Mouse (Mus musculus) heart, embryonic 12.5 days (tissue): ENCODE measurements around the gene Rbm45. TPM values are rescaled to one million over a fixed set of nuclear protein-coding genes. Genes with fewer than 3 reads are reported as not detected.

Experiments
- ATAC-seq: fragments of 200-750 bp; cut with Nextera tagmentation; 2 replicates; pipeline ENCODE4 v1.8.0; 2017; ENCODE audit warnings: moderate TSS enrichment, moderate library complexity; ENCODE audit not compliant: insufficient number of reproducible peaks, low FRiP score
- H3K27ac ChIP-seq: fragments of 300-500 bp; sonication (generic); 2 replicates; pipeline ENCODE4 v1.5.1; 2016; ENCODE audit warnings: mild to moderate bottlenecking, moderate library complexity; ENCODE audit not compliant: poor library complexity, severe bottlenecking
- H3K27me3 ChIP-seq: fragments of 300-500 bp; sonication (generic); replicated peaks from 2 replicates; pipeline ENCODE4 v1.6.1; 2016; ENCODE audit warnings: mild to moderate bottlenecking, moderate library complexity
- H3K36me3 ChIP-seq: fragments of 300-500 bp; sonication (generic); 2 replicates; pipeline ENCODE4 v1.6.1; 2016; ENCODE audit warnings: mild to moderate bottlenecking, moderate library complexity
- H3K4me1 ChIP-seq: fragments of 300-500 bp; sonication (generic); replicated peaks from 2 replicates; pipeline ENCODE4 v1.6.1; 2016; ENCODE audit warnings: mild to moderate bottlenecking
- H3K4me2 ChIP-seq: fragments of 300-500 bp; sonication (generic); 2 replicates; pipeline ENCODE4 v1.6.1; 2016; ENCODE audit warnings: mild to moderate bottlenecking, moderate library complexity
- H3K4me3 ChIP-seq: fragments of 300-500 bp; sonication (generic); 2 replicates; pipeline ENCODE4 v1.5.1; 2016; ENCODE audit warnings: mild to moderate bottlenecking
- H3K9ac ChIP-seq: fragments of 300-500 bp; sonication (generic); 2 replicates; pipeline ENCODE4 v1.6.1; 2016; ENCODE audit warnings: mild to moderate bottlenecking, moderate library complexity
- H3K9me3 ChIP-seq: fragments of 300-500 bp; sonication (generic); replicated peaks from 2 replicates; pipeline ENCODE4 v1.6.1; 2016; ENCODE audit warnings: mild to moderate bottlenecking, moderate library complexity
- WGBS: fragments of 180-500 bp; shearing (Covaris S2); methylation state at CpG from one replicate; pipeline ENCODE4 v1.1.7; 2016; 5-methylcytosine and 5-hydroxymethylcytosine counted together
- polyA plus RNA-seq: library from polyadenylated mRNA; unstranded; fragments of >200 nt; fragmentation: Nextera tagmentation; extraction: Ambion mirVana; gene quantifications from 2 replicates; pipeline ENCODE4 v1.2.1, GENCODE M21; 2016

The Rbm45 gene
- 14.2 and 14.9 TPM in 2 replicates for polyA plus RNA-seq

GRCm38 (mm10) chr2:76369821-76370655, at the start of gene Rbm45:
Gene Rbm45 (plus strand): TSS chr2:76369984.
- Histone ChIP-seq H3K4me2 (peak within 1 kb of the TSS; percentile 93), H3K27me3 (no peaks in the 10 kb centered on the region), H3K27ac (peak within 1 kb of the TSS; percentile 46), H3K9me3 (no peaks in the 10 kb centered on the region), H3K4me1 (peaks cover 11% of the 10 kb centered on the region), H3K36me3 (peaks cover 20% of the 10 kb centered on the region), H3K4me3 (peak within 1 kb of the TSS; percentile 90), H3K9ac (peak within 1 kb of the TSS; percentile 87)
- ATAC-seq: peak; percentile 85
- under 1% methylated on average over 61 of the region's 61 CpGs for WGBS

- Histone ChIP-seq H3K27ac (no peak overlapping the region), H3K4me1 (no peaks in the 10 kb centered on the region), H3K9me3 (no peaks in the 10 kb centered on the region), H3K36me3 (no peaks in the 10 kb centered on the region), H3K4me3 (no peak overlapping the region), H3K4me2 (no peak overlapping the region), H3K9ac (no peak overlapping the region), H3K27me3 (no peaks in the 10 kb centered on the region)
- 67% methylated on average over 6 of the region's 6 CpGs for WGBS
- no peak for ATAC-seq
These were observed 49.4 kb upstream of the Rbm45 start for GRCm38 (mm10) chr2:76320336-76320735.

- H3K4me2 ChIP-seq: no peak overlapping the region
- no peak overlapping the region for H3K27ac ChIP-seq
- no peaks in the 10 kb centered on the region for H3K4me1 ChIP-seq
- H3K36me3 ChIP-seq: no peaks in the 10 kb centered on the region
- no peak overlapping the region for H3K4me3 ChIP-seq
- H3K9ac ChIP-seq: no peak overlapping the region
- no peak for ATAC-seq
- 81% methylated on average over 21 of the region's 21 CpGs for WGBS
- H3K27me3 ChIP-seq: no peaks in the 10 kb centered on the region
- H3K9me3 ChIP-seq: no peaks in the 10 kb centered on the region
These were observed 46.5 kb upstream of the Rbm45 start for GRCm38 (mm10) chr2:76323185-76323875.

GRCm38 (mm10) chr2:76324463-76324862, 45.3 kb upstream of the Rbm45 start:
- Histone ChIP-seq H3K4me1 (no peaks in the 10 kb centered on the region), H3K9ac (no peak overlapping the region), H3K27ac (no peak overlapping the region), H3K27me3 (no peaks in the 10 kb centered on the region), H3K4me3 (no peak overlapping the region), H3K36me3 (no peaks in the 10 kb centered on the region), H3K9me3 (no peaks in the 10 kb centered on the region), H3K4me2 (no peak overlapping the region)
- 82% methylated on average over 5 of the region's 5 CpGs for WGBS
- no peak for ATAC-seq

- no peaks in the 10 kb centered on the region for H3K36me3 ChIP-seq
- no peak overlapping the region for H3K9ac ChIP-seq
- H3K27ac ChIP-seq: no peak overlapping the region
- 79% methylated on average over 3 of the region's 3 CpGs for WGBS
- H3K4me3 ChIP-seq: no peak overlapping the region
- no peaks in the 10 kb centered on the region for H3K9me3 ChIP-seq
- no peaks in the 10 kb centered on the region for H3K4me1 ChIP-seq
- H3K27me3 ChIP-seq: no peaks in the 10 kb centered on the region
- no peak for ATAC-seq
- H3K4me2 ChIP-seq: no peak overlapping the region
These were observed 43.6 kb upstream of the Rbm45 start for GRCm38 (mm10) chr2:76326161-76326560.

- 80% methylated on average over 5 of the region's 5 CpGs for WGBS
- H3K27me3 ChIP-seq: no peaks in the 10 kb centered on the region
- no peak overlapping the region for H3K4me2 ChIP-seq
- H3K4me3 ChIP-seq: no peak overlapping the region
- 0 out of 2 replicates have a peak, but pooled peaks cover 2% of the 10 kb centered on the region for H3K4me1 ChIP-seq
- no peak overlapping the region for H3K9ac ChIP-seq
- no peaks in the 10 kb centered on the region for H3K36me3 ChIP-seq
- no peaks in the 10 kb centered on the region for H3K9me3 ChIP-seq
- ATAC-seq: no peak
- no peak overlapping the region for H3K27ac ChIP-seq
These were observed 39.7 kb upstream of the Rbm45 start for GRCm38 (mm10) chr2:76330081-76330480.

DNA sequence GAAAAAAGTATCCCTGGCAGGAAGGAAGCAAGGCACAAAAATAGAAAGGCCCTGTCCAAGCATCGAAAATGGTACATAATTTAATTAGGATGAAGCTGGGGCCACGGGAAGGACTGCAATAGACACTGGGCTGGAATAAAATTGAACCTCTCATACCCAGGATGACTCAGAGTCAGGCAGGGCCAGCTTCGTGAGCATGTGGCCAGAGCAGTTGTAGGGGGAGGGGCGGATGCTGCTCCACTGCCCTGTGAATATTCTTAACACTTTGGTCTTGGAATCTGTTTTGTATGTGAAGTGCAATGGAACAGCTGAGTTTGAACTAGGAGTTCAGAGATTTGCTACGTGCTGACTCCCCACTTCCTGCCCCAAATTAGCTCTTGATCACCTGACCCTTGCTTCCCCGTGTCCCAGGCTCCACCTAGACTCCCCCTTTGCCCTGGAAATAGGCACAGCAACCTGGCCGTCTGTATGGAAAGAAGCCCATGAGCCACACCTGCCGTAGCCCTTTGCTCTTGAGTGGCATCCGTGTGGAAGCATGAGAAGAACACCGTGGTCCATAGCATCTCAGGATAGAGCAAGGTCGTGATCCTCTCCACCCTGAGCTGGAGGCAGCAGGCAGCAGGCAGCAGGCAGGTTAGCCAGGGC, 37.5 kb upstream of the Rbm45 start:
- Histone ChIP-seq H3K36me3 (no peaks in the 10 kb centered on the region), H3K27me3 (peaks cover 7% of the 10 kb centered on the region; the same call in 1 of the 2 replicates), H3K4me3 (no peak overlapping the region), H3K9ac (no peak overlapping the region), H3K4me2 (no peak overlapping the region), H3K9me3 (no peaks in the 10 kb centered on the region), H3K27ac (no peak overlapping the region), H3K4me1 (0 out of 2 replicates have a peak, but pooled peaks cover 2% of the 10 kb centered on the region)
- no peak for ATAC-seq
- 57% methylated on average over 11 of the region's 11 CpGs for WGBS

DNA sequence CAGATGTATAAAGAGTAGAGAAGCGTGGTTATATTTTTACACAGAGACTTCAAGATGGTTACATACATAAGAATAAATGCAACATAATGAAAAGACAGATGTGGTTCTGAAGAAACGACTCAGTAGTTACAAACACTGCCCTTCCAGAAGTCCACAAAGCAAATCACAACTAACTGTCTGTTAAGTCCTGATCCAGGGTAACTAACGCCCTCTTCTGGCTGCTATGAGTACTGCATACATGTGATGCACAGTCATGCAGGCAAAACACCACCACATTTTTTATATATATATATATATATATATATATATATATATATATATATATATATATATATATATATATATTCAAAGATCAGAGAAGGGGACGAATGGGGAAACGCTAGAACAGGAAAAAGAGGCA, 35.2 kb upstream of the Rbm45 start:
- no peak overlapping the region for H3K4me3 ChIP-seq
- WGBS: 79% methylated on average over 5 of the region's 5 CpGs
- no peak for ATAC-seq
- H3K27ac ChIP-seq: no peak overlapping the region
- H3K27me3 ChIP-seq: peaks cover 28% of the 10 kb centered on the region
- H3K36me3 ChIP-seq: no peaks in the 10 kb centered on the region
- no peak overlapping the region for H3K9ac ChIP-seq
- peaks cover 11% of the 10 kb centered on the region for H3K4me1 ChIP-seq
- H3K9me3 ChIP-seq: no peaks in the 10 kb centered on the region
- H3K4me2 ChIP-seq: no peak overlapping the region

GRCm38 (mm10) chr2:76338215-76339156, 31.3 kb upstream of the Rbm45 start, which contains the start of gene Pde11a:
Gene Pde11a (minus strand): TSS chr2:76338774.
- peaks cover 9% of the 10 kb centered on the region for H3K4me1 ChIP-seq
- 14% methylated on average over 38 of the region's 41 CpGs for WGBS

DNA sequence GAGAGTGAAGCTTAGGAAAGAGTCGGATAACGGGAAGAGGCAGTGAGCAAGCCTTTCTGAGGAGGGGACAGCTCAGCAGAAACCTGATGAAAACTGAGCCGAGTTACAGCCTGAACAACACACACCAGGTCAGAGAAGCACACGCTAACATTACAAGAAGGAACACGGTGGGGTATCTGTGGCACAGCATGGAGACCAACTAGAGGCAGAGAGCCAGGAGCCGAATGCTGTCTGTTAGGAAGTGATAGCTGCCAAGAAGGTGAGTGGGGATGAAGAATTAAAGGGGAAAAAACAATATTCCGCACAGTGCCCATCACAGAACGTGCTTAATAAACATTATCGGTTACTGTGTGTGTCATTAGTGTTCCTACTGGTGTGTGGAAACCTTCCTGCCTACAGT, 27.6 kb upstream of the Rbm45 start:
- no peak overlapping the region for H3K4me2 ChIP-seq
- no peaks in the 10 kb centered on the region for H3K36me3 ChIP-seq
- H3K4me3 ChIP-seq: no peak overlapping the region
- no peaks in the 10 kb centered on the region for H3K9me3 ChIP-seq
- H3K27ac ChIP-seq: no peak overlapping the region
- WGBS: 82% methylated on average over 9 of the region's 9 CpGs
- no peak for ATAC-seq
- peaks cover 29% of the 10 kb centered on the region for H3K27me3 ChIP-seq
- peaks cover 9% of the 10 kb centered on the region for H3K4me1 ChIP-seq
- H3K9ac ChIP-seq: no peak overlapping the region

More at GRCm38 (mm10) chr2:76338215-76339156, 31.3 kb upstream of the Rbm45 start, which contains the start of gene Pde11a:
- Histone ChIP-seq H3K9me3 (no peaks in the 10 kb centered on the region), H3K9ac (peak within 1 kb of the TSS; percentile 68), H3K27me3 (peaks cover 34% of the 10 kb centered on the region), H3K4me2 (peak within 1 kb of the TSS; percentile 100), H3K4me3 (peak within 1 kb of the TSS; percentile 59), H3K36me3 (no peaks in the 10 kb centered on the region), H3K27ac (no peak within 1 kb of the TSS)
- ATAC-seq: peak; percentile 39; the same call in 1 of the 2 replicates
